Mouse (Mus musculus) embryonic facial prominence, embryonic 14.5 days (tissue): ENCODE results near the gene Tacc2. TPM values are rescaled to one million over a fixed set of nuclear protein-coding genes. Genes with fewer than 3 reads are reported as not detected.
"Not testable (repeated sequence)": the region's sequence is repeated elsewhere in the genome, so short reads cannot be mapped to it uniquely, and the experiment has no call there.

Source experiments
- ATAC-seq: fragments of 200-750 bp; cut with Nextera tagmentation; 2 replicates; pipeline ENCODE4 v1.8.0; 2017; ENCODE audit warnings: low read depth, moderate number of reproducible peaks, moderate TSS enrichment
- DNase-seq: peaks from one replicate; pipeline ENCODE4 v3.0.0-alpha.2; 2015; ENCODE audit warnings: low spot score
- H3K27ac ChIP-seq: fragments of 300-500 bp; sonication (generic); replicated peaks from 2 replicates; pipeline ENCODE4 v1.5.1; 2014; ENCODE audit warnings: low read depth, mild to moderate bottlenecking, low read length, moderate library complexity
- H3K27me3 ChIP-seq: fragments of 300-500 bp; sonication (generic); replicated peaks from 2 replicates; pipeline ENCODE4 v1.6.1; 2014; ENCODE audit warnings: low read length; ENCODE audit not compliant: control insufficient read depth, insufficient read depth
- H3K36me3 ChIP-seq: fragments of 300-500 bp; sonication (generic); 2 replicates; pipeline ENCODE4 v1.6.1; 2014; ENCODE audit warnings: low read length, mixed read lengths; ENCODE audit not compliant: control insufficient read depth, insufficient read depth
- H3K4me1 ChIP-seq: fragments of 300-500 bp; sonication (generic); 2 replicates; pipeline ENCODE4 v1.6.1; 2014; ENCODE audit warnings: antibody characterized with exemption, low read length; ENCODE audit not compliant: control insufficient read depth, insufficient read depth
- H3K4me2 ChIP-seq: fragments of 300-500 bp; sonication (generic); 2 replicates; pipeline ENCODE4 v1.6.1; 2014; ENCODE audit warnings: low read depth, mild to moderate bottlenecking, low read length, moderate library complexity, mixed read lengths
- H3K4me3 ChIP-seq: fragments of 300-500 bp; sonication (generic); 2 replicates; pipeline ENCODE4 v1.5.1; 2014; ENCODE audit warnings: low read depth, mild to moderate bottlenecking, low read length
- H3K9ac ChIP-seq: fragments of 300-500 bp; sonication (generic); 2 replicates; pipeline ENCODE4 v1.6.1; 2014; ENCODE audit warnings: low read depth, mild to moderate bottlenecking, low read length, moderate library complexity, mixed read lengths
- H3K9me3 ChIP-seq: fragments of 300-500 bp; sonication (generic); 2 replicates; pipeline ENCODE4 v1.6.1; 2016; ENCODE audit warnings: low read length; ENCODE audit not compliant: control insufficient read depth
- WGBS: fragments of 180-500 bp; shearing (Covaris S2); extraction: QIAGEN DNeasy Blood & Tissue Kit; methylation state at CpG from one replicate; pipeline ENCODE4 v1.1.7; 2014; 5-methylcytosine and 5-hydroxymethylcytosine counted together
- polyA plus RNA-seq: library from polyadenylated mRNA; unstranded; fragments of >200 nt; fragmentation: Nextera tagmentation; extraction: Ambion mirVana; gene quantifications from 2 replicates; pipeline ENCODE4 v1.2.1, GENCODE M21; 2014

The Tacc2 gene
- 42.2 and 44.4 TPM in 2 replicates for polyA plus RNA-seq

GRCm38 (mm10) chr7:130577388-130578003 is at the start of gene Tacc2:
Tacc2 (plus strand) TSS chr7:130577438.
- peaks cover 18% of the 10 kb centered on the region for H3K4me1 ChIP-seq
- no peaks in the 10 kb centered on the region for H3K36me3 ChIP-seq
- H3K4me3 ChIP-seq, result peak within 1 kb of the TSS; percentile 16
- no peaks in the 10 kb centered on the region for H3K9me3 ChIP-seq
- peak within 1 kb of the TSS; percentile 83 for H3K27ac ChIP-seq
- no peaks in the 10 kb centered on the region for H3K27me3 ChIP-seq
- WGBS, result 37% methylated on average over 15 of the region's 15 CpGs
- ATAC-seq (no peak), DNase-seq (no peak)
- peak within 1 kb of the TSS; percentile 51 for H3K4me2 ChIP-seq
- H3K9ac ChIP-seq, result peak within 1 kb of the TSS; percentile 35

DNA sequence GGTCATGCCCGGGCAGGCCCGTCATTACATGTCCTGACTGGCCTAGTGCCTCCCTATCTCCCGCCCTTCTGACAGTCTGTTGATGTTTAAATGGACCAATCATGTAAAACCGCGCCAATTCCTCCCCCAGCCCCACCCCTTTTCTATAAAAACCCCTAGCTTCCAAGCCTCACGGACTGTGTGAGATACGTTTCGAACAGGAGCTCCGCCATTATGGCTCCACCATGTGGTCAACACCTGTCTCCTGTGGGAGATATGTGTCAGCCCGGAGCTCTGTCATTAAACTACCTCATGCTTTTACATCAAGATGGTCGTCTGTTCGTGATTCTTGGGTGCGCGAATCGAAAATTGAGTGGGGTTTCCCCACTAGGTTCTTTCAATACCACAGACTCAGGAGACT is 46.1 kb upstream of the Tacc2 start:
- not testable (repeated sequence) for DNase-seq, H3K4me1 ChIP-seq, H3K4me2 ChIP-seq, H3K9ac ChIP-seq, ATAC-seq, H3K9me3 ChIP-seq, H3K4me3 ChIP-seq, H3K27ac ChIP-seq, H3K27me3 ChIP-seq
- H3K36me3 ChIP-seq, result peaks cover 54% of the 10 kb centered on the region
- WGBS, result 92% methylated on average over 14 of the region's 15 CpGs

GRCm38 (mm10) chr7:130533316-130534260 is 43.6 kb upstream of the Tacc2 start:
- H3K27ac ChIP-seq, result no peak overlapping the region
- H3K9ac ChIP-seq, result no peak overlapping the region
- WGBS, result 53% methylated on average over 24 of the region's 25 CpGs
- no peak overlapping the region for H3K4me2 ChIP-seq
- DNase-seq (peak; percentile 81), ATAC-seq (peak; percentile 89)
- no peaks in the 10 kb centered on the region for H3K9me3 ChIP-seq
- peaks cover 78% of the 10 kb centered on the region for H3K36me3 ChIP-seq
- H3K4me1 ChIP-seq, result no peaks in the 10 kb centered on the region
- no peaks in the 10 kb centered on the region for H3K27me3 ChIP-seq
- no peak overlapping the region for H3K4me3 ChIP-seq

- no peaks in the 10 kb centered on the region for H3K4me1 ChIP-seq
- H3K9ac ChIP-seq, result no peak overlapping the region
- DNase-seq, result no peak
- 87% methylated on average over 4 of the region's 4 CpGs for WGBS
- H3K27ac ChIP-seq, result no peak overlapping the region
- H3K4me2 ChIP-seq, result no peak overlapping the region
- H3K9me3 ChIP-seq, result no peaks in the 10 kb centered on the region
- H3K4me3 ChIP-seq, result no peak overlapping the region
- ATAC-seq, result no peak
- H3K27me3 ChIP-seq, result no peaks in the 10 kb centered on the region
- H3K36me3 ChIP-seq, result peaks cover 86% of the 10 kb centered on the region
Observed at GRCm38 (mm10) chr7:130535174-130535573, 42.1 kb upstream of the Tacc2 start.

GRCm38 (mm10) chr7:130537068-130537467 is 40.2 kb upstream of the Tacc2 start:
- DNase-seq, result no peak
- WGBS, result 82% methylated on average over 4 of the region's 4 CpGs
- Histone ChIP-seq H3K36me3 (peaks cover 84% of the 10 kb centered on the region), H3K4me1 (no peaks in the 10 kb centered on the region), H3K27me3 (no peaks in the 10 kb centered on the region), H3K9me3 (no peaks in the 10 kb centered on the region), H3K27ac (no peak overlapping the region), H3K9ac (no peak overlapping the region), H3K4me3 (no peak overlapping the region), H3K4me2 (no peak overlapping the region)
- ATAC-seq, result no peak

- H3K36me3 ChIP-seq, result peaks cover 90% of the 10 kb centered on the region
- H3K27me3 ChIP-seq, result no peaks in the 10 kb centered on the region
- 91% methylated on average over 7 of the region's 7 CpGs for WGBS
- DNase-seq (no peak), ATAC-seq (no peak)
- no peak overlapping the region for H3K4me2 ChIP-seq
- H3K27ac ChIP-seq, result no peak overlapping the region
- H3K4me3 ChIP-seq, result no peak overlapping the region
- H3K9me3 ChIP-seq, result no peaks in the 10 kb centered on the region
- no peak overlapping the region for H3K9ac ChIP-seq
- H3K4me1 ChIP-seq, result no peaks in the 10 kb centered on the region
Observed at GRCm38 (mm10) chr7:130540176-130540575, 37.1 kb upstream of the Tacc2 start.

GRCm38 (mm10) chr7:130543181-130543580 is 34.1 kb upstream of the Tacc2 start:
- H3K36me3 ChIP-seq, result peaks cover 65% of the 10 kb centered on the region

DNA sequence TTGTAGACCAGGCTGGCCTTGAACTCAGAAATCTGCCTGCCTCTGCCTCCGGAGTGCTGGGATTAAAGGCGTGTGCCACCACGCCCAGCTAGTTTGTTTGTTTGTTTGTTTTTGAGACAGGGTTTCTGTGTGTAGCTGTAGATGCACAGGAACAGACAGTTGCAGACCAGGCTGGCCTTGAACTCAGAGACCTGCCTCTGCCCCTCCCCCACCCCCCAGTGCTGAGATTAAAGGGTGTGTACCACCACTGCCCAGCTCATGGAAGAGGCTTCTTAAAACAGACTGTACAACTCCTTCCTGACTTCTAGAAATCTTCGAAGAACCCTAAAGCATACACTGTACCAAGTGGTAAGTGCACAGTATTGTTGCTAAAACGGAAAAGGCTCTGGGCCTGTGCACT is 31.8 kb upstream of the Tacc2 start:
- ATAC-seq (no peak), DNase-seq (no peak)
- 0 out of 2 replicates have a peak, but pooled peaks cover 4% of the 10 kb centered on the region for H3K9me3 ChIP-seq
- H3K36me3 ChIP-seq, result peaks cover 42% of the 10 kb centered on the region
- H3K27me3 ChIP-seq, result no peaks in the 10 kb centered on the region
- H3K4me2 ChIP-seq, result peak overlapping the region; percentile 87
- H3K9ac ChIP-seq, result peak overlapping the region; percentile 98; the same call in 1 of the 2 replicates
- no peak overlapping the region for H3K27ac ChIP-seq
- peak overlapping the region; percentile 94; the same call in 1 of the 2 replicates for H3K4me3 ChIP-seq
- 89% methylated on average over 5 of the region's 5 CpGs for WGBS
- H3K4me1 ChIP-seq, result peaks cover 11% of the 10 kb centered on the region

More at GRCm38 (mm10) chr7:130543181-130543580, 34.1 kb upstream of the Tacc2 start:
- ATAC-seq (no peak), DNase-seq (no peak)
- Histone ChIP-seq H3K4me2 (no peak overlapping the region), H3K4me1 (peaks cover 11% of the 10 kb centered on the region), H3K9ac (no peak overlapping the region), H3K27ac (no peak overlapping the region), H3K9me3 (no peaks in the 10 kb centered on the region), H3K4me3 (no peak overlapping the region), H3K27me3 (no peaks in the 10 kb centered on the region)
- 96% methylated on average over 4 of the region's 4 CpGs for WGBS
